Mouse (Mus musculus) C2C12 (cell line): ENCODE results near the gene Ranbp3.

Source experiments
- CTCF ChIP-seq: IDR thresholded peaks from one replicate; pipeline ENCODE4 v1.5.1; 2011; ENCODE audit not compliant: control insufficient read depth, insufficient read depth, insufficient read length
- USF1 ChIP-seq: IDR thresholded peaks from one replicate; pipeline ENCODE4 v1.6.1; 2011; ENCODE audit warnings: low read depth, mild to moderate bottlenecking, control low read depth, moderate library complexity

GRCm38 (mm10) chr17:56717363-56718058, 44.4 kb downstream of the Ranbp3 start, which contains the start of the genes Ndufa11 and Vmac:
- no peak for TF ChIP-seq CTCF
- TF ChIP-seq USF1, result no peak
